Mouse (Mus musculus): ENCODE data around the gene Rab3c.
A peak's percentile ranks its signal among the peaks of the same experiment; 100 is the strongest.

Rab3c gene

GRCm38 (mm10) chr13:110184963-110185685 lies 95.7 kb downstream of the Rab3c start:
- DNase-seq, result peak in 1 of 2 experiments; percentile 7

- DNase-seq, result no peak
These were observed 105.1 kb downstream of the Rab3c start for GRCm38 (mm10) chr13:110175651-110176050.

GRCm38 (mm10) chr13:110169669-110170068 lies 111.1 kb downstream of the Rab3c start:
- DNase-seq, result no peak

GRCm38 (mm10) chr13:110169152-110169551 lies 111.6 kb downstream of the Rab3c start:
- DNase-seq, result no peak

GRCm38 (mm10) chr13:110168570-110168969 lies 112.2 kb downstream of the Rab3c start:
- DNase-seq, result no peak

- DNase-seq, result no peak
These were observed 114.0 kb downstream of the Rab3c start for GRCm38 (mm10) chr13:110166622-110167330.

GRCm38 (mm10) chr13:110159980-110160379 lies 120.8 kb downstream of the Rab3c start:
- DNase-seq, result no peak

GRCm38 (mm10) chr13:110158588-110159519 lies 121.9 kb downstream of the Rab3c start:
- DNase-seq, result peak; percentile 30 to 48

- no peak for DNase-seq
These were observed 135.3 kb downstream of the Rab3c start for GRCm38 (mm10) chr13:110145545-110145944.

GRCm38 (mm10) chr13:110145019-110145418 lies 135.8 kb downstream of the Rab3c start:
- no peak for DNase-seq

- DNase-seq, result peak in 1 of 2 experiments; percentile 20
These were observed 141.5 kb downstream of the Rab3c start for GRCm38 (mm10) chr13:110139339-110139738.

GRCm38 (mm10) chr13:110138644-110139043 lies 142.2 kb downstream of the Rab3c start:
- no peak for DNase-seq

- DNase-seq, result no peak
These were observed 153.1 kb downstream of the Rab3c start for GRCm38 (mm10) chr13:110127613-110128258.

- DNase-seq, result no peak
These were observed 158.0 kb downstream of the Rab3c start for GRCm38 (mm10) chr13:110122825-110123224.

- DNase-seq, result no peak
These were observed 163.9 kb downstream of the Rab3c start for GRCm38 (mm10) chr13:110116892-110117291.

GRCm38 (mm10) chr13:110116316-110116715 lies 164.5 kb downstream of the Rab3c start:
- no peak for DNase-seq

- no peak for DNase-seq
These were observed 165.7 kb downstream of the Rab3c start for GRCm38 (mm10) chr13:110114870-110115645.

- no peak for DNase-seq
These were observed 167.1 kb downstream of the Rab3c start for GRCm38 (mm10) chr13:110113711-110114110.

- peak; percentile 19 to 49 for DNase-seq
These were observed 183.3 kb downstream of the Rab3c start for GRCm38 (mm10) chr13:110097424-110098050.

- DNase-seq, result no peak
These were observed 185.8 kb downstream of the Rab3c start for GRCm38 (mm10) chr13:110094998-110095397.

Measured in lung, postnatal 4 days (tissue).